Mouse (Mus musculus): Measurements from ENCODE around the gene Fibcd1.
A peak's percentile ranks its signal among the peaks of the same experiment; 100 is the strongest.

Fibcd1 gene

GRCm38 (mm10) chr2:31858500-31858899 lies 12.7 kb upstream of the Fibcd1 start:
- no peak for DNase-seq (ENCODE audit: low spot score in 2 of 2)

GRCm38 (mm10) chr2:31857180-31857579 lies 11.4 kb upstream of the Fibcd1 start:
- DNase-seq (ENCODE audit: low spot score in 2 of 2) = no peak

GRCm38 (mm10) chr2:31855991-31856390 lies 10.2 kb upstream of the Fibcd1 start:
- DNase-seq (ENCODE audit: low spot score in 2 of 2) = no peak

- no peak for DNase-seq (ENCODE audit: low spot score in 2 of 2)
Measured at GRCm38 (mm10) chr2:31850141-31850540, 4.3 kb upstream of the Fibcd1 start.

- DNase-seq (ENCODE audit: low spot score in 2 of 2) = peak in 1 of 2 experiments; percentile 24
Measured at GRCm38 (mm10) chr2:31847908-31848307, 2.1 kb upstream of the Fibcd1 start.

GRCm38 (mm10) chr2:31846692-31847660 lies 1.2 kb upstream of the Fibcd1 start:
- no peak for DNase-seq (ENCODE audit: low spot score in 2 of 2)

- no peak for DNase-seq (ENCODE audit: low spot score in 2 of 2)
Measured at GRCm38 (mm10) chr2:31845512-31845895, 301 bp downstream of the Fibcd1 start.

- no peak for DNase-seq (ENCODE audit: low spot score in 2 of 2)
Measured at GRCm38 (mm10) chr2:31844729-31845136, 1.1 kb downstream of the Fibcd1 start.

GRCm38 (mm10) chr2:31838868-31839267 lies 6.9 kb downstream of the Fibcd1 start:
- DNase-seq (ENCODE audit: low spot score in 2 of 2) = no peak

GRCm38 (mm10) chr2:31836985-31837384 lies 8.8 kb downstream of the Fibcd1 start:
- DNase-seq (ENCODE audit: low spot score in 2 of 2) = no peak

GRCm38 (mm10) chr2:31836091-31836490 lies 9.7 kb downstream of the Fibcd1 start:
- DNase-seq (ENCODE audit: low spot score in 2 of 2) = no peak

GRCm38 (mm10) chr2:31828311-31828825 lies 17.4 kb downstream of the Fibcd1 start:
- no peak for DNase-seq (ENCODE audit: low spot score in 2 of 2)

GRCm38 (mm10) chr2:31827877-31828276 lies 17.9 kb downstream of the Fibcd1 start:
- no peak for DNase-seq (ENCODE audit: low spot score in 2 of 2)

- no peak for DNase-seq (ENCODE audit: low spot score in 2 of 2)
Measured at GRCm38 (mm10) chr2:31826094-31827085, 19.4 kb downstream of the Fibcd1 start.

GRCm38 (mm10) chr2:31825469-31825911 lies 20.3 kb downstream of the Fibcd1 start:
- no peak for DNase-seq (ENCODE audit: low spot score in 2 of 2)

GRCm38 (mm10) chr2:31823933-31824730 lies 21.7 kb downstream of the Fibcd1 start:
- peak in 1 of 2 experiments; percentile 29 for DNase-seq (ENCODE audit: low spot score in 2 of 2)

GRCm38 (mm10) chr2:31822524-31823371 lies 23.1 kb downstream of the Fibcd1 start:
- peak; percentile 43 to 63 for DNase-seq (ENCODE audit: low spot score in 2 of 2)

- peak; percentile 37 to 68 for DNase-seq (ENCODE audit: low spot score in 2 of 2)
Measured at GRCm38 (mm10) chr2:31815367-31815766, 30.4 kb downstream of the Fibcd1 start.

- DNase-seq (ENCODE audit: low spot score in 2 of 2) = no peak
Measured at GRCm38 (mm10) chr2:31814699-31815098, 31.1 kb downstream of the Fibcd1 start.

GRCm38 (mm10) chr2:31813641-31814040 lies 32.2 kb downstream of the Fibcd1 start:
- DNase-seq (ENCODE audit: low spot score in 2 of 2) = no peak
